Mouse (Mus musculus) cerebellum, adult 2 months (tissue): Measurements from ENCODE around the gene Plcb1. TPM values are rescaled to one million over a fixed set of nuclear protein-coding genes. Genes with fewer than 3 reads are reported as not detected.

Experiments used
- DNase-seq, 2 experiments: peaks; one replicate each; pipeline ENCODE4 v3.0.0; 2021
- H3K27ac ChIP-seq: fragments of 200-500 bp; 2 replicates; pipeline ENCODE4 v1.5.1; 2012; ENCODE audit warnings: low read length, control low read depth, inconsistent platforms; ENCODE audit not compliant: insufficient read depth
- H3K27me3 ChIP-seq: fragments of 200-500 bp; 2 replicates; pipeline ENCODE4 v1.6.1; 2012; ENCODE audit warnings: inconsistent platforms, mild to moderate bottlenecking, low read length, moderate library complexity; ENCODE audit not compliant: control insufficient read depth, insufficient read depth
- H3K4me1 ChIP-seq: fragments of 200-500 bp; 2 replicates; pipeline ENCODE4 v1.6.1; 2011; ENCODE audit warnings: low read length; ENCODE audit not compliant: control insufficient read depth, insufficient read depth
- H3K4me3 ChIP-seq: fragments of 200-500 bp; replicated peaks from 2 replicates; pipeline ENCODE3; 2011; ENCODE audit warnings: mild to moderate bottlenecking, low read depth, low read length, control low read depth; ENCODE audit not compliant: insufficient read depth
- CTCF ChIP-seq: fragments of 200-500 bp; IDR thresholded peaks from 2 replicates; pipeline ENCODE4 v1.5.1; 2011; ENCODE audit warnings: low read depth, mild to moderate bottlenecking, control low read depth, low read length, moderate library complexity, borderline replicate concordance; ENCODE audit not compliant: insufficient read depth
- POLR2A ChIP-seq: fragments of 200-500 bp; IDR thresholded peaks from 2 replicates; pipeline ENCODE4 v1.6.1; 2011; ENCODE audit warnings: low read length, control low read depth, borderline replicate concordance; ENCODE audit not compliant: insufficient read depth
- WGBS: fragments of 180-500 bp; shearing (Covaris S2); methylation state at CpG from one replicate; pipeline ENCODE4 v1.1.7; 2018; 5-methylcytosine and 5-hydroxymethylcytosine counted together
- polyA plus RNA-seq: library from polyadenylated mRNA; depleted of rRNA; stranded (reverse); fragments of >200 nt; gene quantifications from 2 replicates; pipeline ENCODE4 v1.2.3, GENCODE M21; 2012

Gene Plcb1
- polyA plus RNA-seq, 1 experiment = 18.5 TPM

- Histone ChIP-seq H3K27ac (no peak overlapping the region), H3K4me3 (no peak overlapping the region), H3K4me1 (peaks cover 16% of the 10 kb centered on the region), H3K27me3 (no peaks in the 10 kb centered on the region)
- TF ChIP-seq POLR2A = no peak
- TF ChIP-seq CTCF = no peak
- peak; percentile 77 to 88 for DNase-seq
- WGBS = 0% methylated on average over 1 of the region's 1 CpGs
These were observed 125.0 kb downstream of the Plcb1 start for GRCm38 (mm10) chr2:134910882-134911281.

GRCm38 (mm10) chr2:134911360-134911759 is 125.5 kb downstream of the Plcb1 start:
- H3K4me3 ChIP-seq = no peak overlapping the region
- TF ChIP-seq CTCF (no peak), POLR2A (no peak)
- H3K27ac ChIP-seq = no peak overlapping the region
- no peaks in the 10 kb centered on the region for H3K27me3 ChIP-seq
- 92% methylated on average over 6 of the region's 6 CpGs for WGBS
- peaks cover 16% of the 10 kb centered on the region for H3K4me1 ChIP-seq
- DNase-seq = no peak

GRCm38 (mm10) chr2:134912616-134913015 is 126.7 kb downstream of the Plcb1 start:
- no peak overlapping the region for H3K27ac ChIP-seq
- WGBS = 44% methylated on average over 2 of the region's 2 CpGs

GRCm38 (mm10) chr2:134913542-134913941 is 127.7 kb downstream of the Plcb1 start:
- no peak for DNase-seq
- H3K4me1 ChIP-seq = peaks cover 16% of the 10 kb centered on the region
- H3K27me3 ChIP-seq = no peaks in the 10 kb centered on the region
- no peak overlapping the region for H3K27ac ChIP-seq
- H3K4me3 ChIP-seq = no peak overlapping the region
- 82% methylated on average over 3 of the region's 3 CpGs for WGBS
- TF ChIP-seq POLR2A (no peak), CTCF (no peak)

More at GRCm38 (mm10) chr2:134912616-134913015, 126.7 kb downstream of the Plcb1 start:
- H3K4me3 ChIP-seq = no peak overlapping the region
- TF ChIP-seq CTCF = no peak
- no peak for TF ChIP-seq POLR2A
- peaks cover 16% of the 10 kb centered on the region for H3K4me1 ChIP-seq
- no peaks in the 10 kb centered on the region for H3K27me3 ChIP-seq
- DNase-seq = peak; percentile 36 to 83

- no peaks in the 10 kb centered on the region for H3K27me3 ChIP-seq
- 92% methylated on average over 2 of the region's 2 CpGs for WGBS
- H3K4me1 ChIP-seq = peaks cover 16% of the 10 kb centered on the region
- DNase-seq = no peak
- no peak overlapping the region for H3K27ac ChIP-seq
- no peak overlapping the region for H3K4me3 ChIP-seq
- TF ChIP-seq POLR2A (no peak), CTCF (no peak)
These were observed 128.3 kb downstream of the Plcb1 start for GRCm38 (mm10) chr2:134914091-134914550.

- DNase-seq = no peak
- Histone ChIP-seq H3K4me3 (no peak overlapping the region), H3K27ac (no peak overlapping the region), H3K27me3 (no peaks in the 10 kb centered on the region), H3K4me1 (peaks cover 16% of the 10 kb centered on the region)
- 93% methylated on average over 3 of the region's 3 CpGs for WGBS
- TF ChIP-seq CTCF = no peak
- no peak for TF ChIP-seq POLR2A
These were observed 129.2 kb downstream of the Plcb1 start for GRCm38 (mm10) chr2:134915035-134915434.

GRCm38 (mm10) chr2:134920611-134921280 is 134.9 kb downstream of the Plcb1 start:
- DNase-seq = peak; percentile 92 to 97
- Histone ChIP-seq H3K4me1 (peaks cover 17% of the 10 kb centered on the region), H3K4me3 (no peak overlapping the region), H3K27me3 (no peaks in the 10 kb centered on the region), H3K27ac (no peak overlapping the region; the same call in 1 of the 2 replicates)
- WGBS = 11% methylated on average over 9 of the region's 9 CpGs
- TF ChIP-seq POLR2A (no peak), CTCF (peak; percentile 20; the same call in 1 of the 2 replicates)

- 46% methylated on average over 10 of the region's 10 CpGs for WGBS
- DNase-seq = peak; percentile 35 to 69
- Histone ChIP-seq H3K27ac (no peak overlapping the region), H3K27me3 (no peaks in the 10 kb centered on the region), H3K4me3 (no peak overlapping the region), H3K4me1 (peaks cover 17% of the 10 kb centered on the region)
- TF ChIP-seq POLR2A (no peak), CTCF (no peak)
These were observed 136.9 kb downstream of the Plcb1 start for GRCm38 (mm10) chr2:134922636-134923375.
